Mouse (Mus musculus): ENCODE measurements around the gene Fnip1. TPM values are rescaled to one million over a fixed set of nuclear protein-coding genes. Genes with fewer than 3 reads are reported as not detected.
A peak's percentile ranks its signal among the peaks of the same experiment; 100 is the strongest.

Fnip1 gene
- total RNA-seq, 2 experiments from 2014 or later, result 37.0 to 40.2 TPM

DNA sequence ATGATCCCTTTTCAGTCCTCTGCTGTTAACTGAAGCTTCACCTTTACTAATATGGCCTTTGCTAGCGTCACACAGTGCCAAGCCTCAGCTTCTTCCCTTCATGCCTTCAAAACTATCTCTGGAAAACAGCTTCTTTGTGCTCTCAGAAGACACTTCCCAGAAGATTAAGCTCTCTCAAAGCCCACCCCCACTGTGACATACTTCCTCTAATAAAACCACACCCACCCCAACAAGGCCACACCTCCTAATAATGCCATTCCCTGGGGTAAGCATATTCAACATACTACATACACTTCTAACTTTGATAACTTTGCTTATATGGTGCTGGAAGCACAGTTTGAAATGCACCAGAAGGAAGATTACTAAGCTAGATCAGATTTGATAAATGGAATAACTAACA is 92.9 kb downstream of the Fnip1 start:
- DNase-seq (ENCODE audit: low spot score in 2 of 2), result no peak
- intact Hi-C loops (cut with DNase I), result loop anchor here (10.0 kb wide), 2 partner anchors 176 to 406 kb away; no protein-coding TSS in a partner anchor

- intact Hi-C loops (cut with DNase I), result loop anchor here (10.0 kb wide), 2 partner anchors 179 to 409 kb away; no protein-coding TSS in a partner anchor
- no peak for DNase-seq (ENCODE audit: low spot score in 2 of 2)
These were observed 95.8 kb downstream of the Fnip1 start for GRCm38 (mm10) chr11:54533834-54534233.

GRCm38 (mm10) chr11:54534871-54535270 is 96.9 kb downstream of the Fnip1 start:
- DNase-seq (ENCODE audit: low spot score in 2 of 2), result peak; percentile 50 to 65
- intact Hi-C loops (cut with DNase I), result loop anchor here (10.0 kb wide), 2 partner anchors 180 to 410 kb away; no protein-coding TSS in a partner anchor

DNA sequence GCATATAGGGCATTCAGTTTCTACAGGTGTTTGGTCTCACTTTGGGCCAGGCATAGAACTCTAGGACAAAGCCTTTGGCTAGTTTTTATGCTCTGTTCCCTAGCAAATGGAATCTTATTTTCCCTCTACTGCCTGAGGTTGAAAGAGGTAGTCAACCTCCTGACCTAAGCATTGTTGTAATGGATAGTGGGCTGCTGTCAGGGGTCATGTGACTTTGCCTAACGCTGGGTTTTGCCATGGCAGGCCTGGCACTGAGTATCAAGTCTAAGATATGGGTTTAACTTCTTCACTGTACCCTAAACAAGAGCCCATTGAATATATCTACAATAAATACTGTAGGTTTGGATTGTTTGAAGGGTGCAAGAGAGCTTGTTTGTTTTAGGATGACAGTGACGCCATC is 101.0 kb downstream of the Fnip1 start:
- no peak for DNase-seq (ENCODE audit: low spot score in 2 of 2)
- intact Hi-C loops (cut with DNase I), result loop anchor here (10.0 kb wide), 2 partner anchors 184 to 414 kb away; no protein-coding TSS in a partner anchor

DNA sequence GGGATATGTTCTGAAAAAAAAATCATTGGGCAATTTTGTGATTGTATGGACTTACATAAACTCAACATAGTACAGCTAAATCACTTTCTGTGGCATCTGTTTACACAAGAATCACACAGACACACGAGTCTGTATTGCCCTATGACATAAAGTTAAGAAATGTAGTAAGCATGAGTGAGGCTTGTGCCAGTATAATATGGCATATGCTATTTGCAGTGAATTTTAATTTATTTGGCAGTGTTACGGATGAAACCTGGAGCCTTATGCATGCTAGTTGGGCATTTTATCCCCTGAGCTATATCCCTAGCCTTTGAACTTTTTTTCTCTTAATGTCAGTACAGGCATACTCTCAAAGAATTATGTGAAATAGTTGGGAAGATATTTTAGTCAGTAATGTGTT is 101.5 kb downstream of the Fnip1 start:
- intact Hi-C loops (cut with DNase I), result loop anchor here (10.0 kb wide), 2 partner anchors 185 to 415 kb away; no protein-coding TSS in a partner anchor
- DNase-seq (ENCODE audit: low spot score in 2 of 2), result no peak

DNA sequence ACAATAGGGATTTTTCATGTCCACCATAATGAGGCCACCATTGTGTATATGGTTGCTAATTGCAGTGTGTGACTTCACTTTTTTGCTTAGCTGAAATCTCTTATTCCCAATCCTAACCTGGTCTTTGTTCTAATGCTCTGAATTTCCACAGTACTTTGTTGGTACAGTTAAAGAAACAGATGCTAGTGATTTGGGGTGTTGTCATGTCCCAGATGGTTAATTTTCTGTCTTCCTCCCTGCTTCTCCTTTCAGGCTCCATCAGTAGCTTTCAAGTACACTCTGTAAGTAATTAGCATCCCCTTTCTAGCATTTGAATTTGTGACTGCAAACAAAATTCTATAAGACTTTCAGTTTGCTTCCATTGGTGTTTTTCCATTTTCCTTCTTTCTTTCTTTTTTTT is 102.3 kb downstream of the Fnip1 start:
- intact Hi-C loops (cut with DNase I), result no loop called here
- no peak for DNase-seq (ENCODE audit: low spot score in 2 of 2)

DNA sequence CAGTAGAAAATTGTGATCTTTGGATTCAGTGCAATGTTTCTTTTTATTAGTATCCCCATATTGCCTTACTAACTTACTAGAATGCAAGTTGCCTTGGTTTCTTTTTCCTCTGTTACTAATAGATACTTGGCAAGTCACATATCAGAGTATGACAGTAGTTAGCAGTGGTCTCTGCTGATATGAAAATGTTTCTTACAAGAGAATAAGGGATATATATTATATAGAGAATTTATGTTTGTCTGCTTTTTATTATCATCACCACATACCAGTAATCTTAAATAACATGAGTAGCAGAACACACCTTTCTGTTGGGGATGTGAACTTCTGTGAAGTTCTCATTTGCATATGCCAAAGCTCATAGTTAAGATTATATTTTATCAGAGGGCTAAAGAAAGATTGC is 104.4 kb downstream of the Fnip1 start:
- intact Hi-C loops (cut with DNase I), result no loop called here
- DNase-seq (ENCODE audit: low spot score in 2 of 2), result no peak

GRCm38 (mm10) chr11:54554970-54555369 is 117.0 kb downstream of the Fnip1 start:
- intact Hi-C loops (cut with DNase I), result no loop called here
- no peak for DNase-seq (ENCODE audit: low spot score in 2 of 2)

DNA sequence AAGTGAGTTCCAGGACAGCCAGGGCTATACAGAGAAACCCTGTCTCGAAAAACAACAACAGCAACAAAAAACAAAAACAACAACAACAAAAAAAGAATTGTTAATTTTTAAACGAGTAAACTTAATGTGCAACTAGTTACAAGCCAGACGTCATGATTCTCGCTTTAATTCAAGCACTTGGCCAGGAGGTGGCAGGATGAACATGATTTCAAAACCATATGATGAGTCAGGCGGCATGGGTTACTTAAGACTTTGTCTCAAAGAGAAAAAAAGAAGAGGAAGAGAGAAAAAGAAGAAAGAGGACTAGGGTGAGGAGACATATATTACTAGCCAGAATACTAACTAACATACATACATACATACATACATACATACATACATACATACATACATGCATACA is 124.8 kb downstream of the Fnip1 start:
- DNase-seq (ENCODE audit: low spot score in 2 of 2), result no peak
- intact Hi-C loops (cut with DNase I), result no loop called here

Other genes starting within 250 kb of the Fnip1 start
- not detected for gene Csf2, start 188.5 kb upstream of the Fnip1 start, total RNA-seq (2021)
- gene Il3, start 170.9 kb upstream of the Fnip1 start, total RNA-seq (2021), result not detected
- 100 to 1,000 TPM; 201 to 207 TPM for gene Acsl6, start 134.4 kb upstream of the Fnip1 start, total RNA-seq (2021)
- not detected for gene Meikin, start 67.5 kb upstream of the Fnip1 start, total RNA-seq (2021)
- 10 to 100 TPM; 28.7 to 38.7 TPM for gene Rapgef6, start 84.6 kb downstream of the Fnip1 start, total RNA-seq (2021)

Data from left cerebral cortex, postnatal 36 days (tissue).